Mouse (Mus musculus) forebrain, embryonic 12.5 days (tissue): ENCODE results near the gene Eif2a. TPM values are rescaled to one million over a fixed set of nuclear protein-coding genes. Genes with fewer than 3 reads are reported as not detected.

ENCODE experiments used
- ATAC-seq: fragments of 200-750 bp; cut with Nextera tagmentation; 2 replicates; pipeline ENCODE4 v1.8.0; 2017; ENCODE audit warnings: moderate TSS enrichment; ENCODE audit not compliant: low FRiP score
- H3K27ac ChIP-seq: fragments of 300-500 bp; sonication (generic); 2 replicates; pipeline ENCODE4 v1.5.1; 2016; ENCODE audit warnings: mild to moderate bottlenecking
- H3K27me3 ChIP-seq: fragments of 300-500 bp; sonication (generic); 2 replicates; pipeline ENCODE4 v1.6.1; 2016; ENCODE audit warnings: mild to moderate bottlenecking
- H3K36me3 ChIP-seq: fragments of 300-500 bp; sonication (generic); replicated peaks from 2 replicates; pipeline ENCODE4 v1.6.1; 2016; ENCODE audit warnings: mild to moderate bottlenecking
- H3K4me1 ChIP-seq: fragments of 300-500 bp; sonication (generic); 2 replicates; pipeline ENCODE4 v1.6.1; 2016
- H3K4me2 ChIP-seq: fragments of 300-500 bp; sonication (generic); 2 replicates; pipeline ENCODE4 v1.6.1; 2016; ENCODE audit warnings: mild to moderate bottlenecking, moderate library complexity
- H3K4me3 ChIP-seq: fragments of 300-500 bp; sonication (generic); replicated peaks from 2 replicates; pipeline ENCODE4 v1.5.1; 2016; ENCODE audit warnings: mild to moderate bottlenecking
- H3K9ac ChIP-seq: fragments of 300-500 bp; sonication (generic); 2 replicates; pipeline ENCODE4 v1.6.1; 2016; ENCODE audit warnings: mild to moderate bottlenecking
- H3K9me3 ChIP-seq: fragments of 300-500 bp; sonication (generic); 2 replicates; pipeline ENCODE4 v1.6.1; 2016
- WGBS: fragments of 180-500 bp; shearing (Covaris S2); methylation state at CpG from one replicate; pipeline ENCODE4 v1.1.7; 2016; 5-methylcytosine and 5-hydroxymethylcytosine counted together
- polyA plus RNA-seq: library from polyadenylated mRNA; unstranded; fragments of >200 nt; fragmentation: Nextera tagmentation; extraction: Ambion mirVana; gene quantifications from 2 replicates; pipeline ENCODE4 v1.2.1, GENCODE M21; 2016

Gene Eif2a
- 49.7 and 50.6 TPM in 2 replicates for polyA plus RNA-seq

DNA sequence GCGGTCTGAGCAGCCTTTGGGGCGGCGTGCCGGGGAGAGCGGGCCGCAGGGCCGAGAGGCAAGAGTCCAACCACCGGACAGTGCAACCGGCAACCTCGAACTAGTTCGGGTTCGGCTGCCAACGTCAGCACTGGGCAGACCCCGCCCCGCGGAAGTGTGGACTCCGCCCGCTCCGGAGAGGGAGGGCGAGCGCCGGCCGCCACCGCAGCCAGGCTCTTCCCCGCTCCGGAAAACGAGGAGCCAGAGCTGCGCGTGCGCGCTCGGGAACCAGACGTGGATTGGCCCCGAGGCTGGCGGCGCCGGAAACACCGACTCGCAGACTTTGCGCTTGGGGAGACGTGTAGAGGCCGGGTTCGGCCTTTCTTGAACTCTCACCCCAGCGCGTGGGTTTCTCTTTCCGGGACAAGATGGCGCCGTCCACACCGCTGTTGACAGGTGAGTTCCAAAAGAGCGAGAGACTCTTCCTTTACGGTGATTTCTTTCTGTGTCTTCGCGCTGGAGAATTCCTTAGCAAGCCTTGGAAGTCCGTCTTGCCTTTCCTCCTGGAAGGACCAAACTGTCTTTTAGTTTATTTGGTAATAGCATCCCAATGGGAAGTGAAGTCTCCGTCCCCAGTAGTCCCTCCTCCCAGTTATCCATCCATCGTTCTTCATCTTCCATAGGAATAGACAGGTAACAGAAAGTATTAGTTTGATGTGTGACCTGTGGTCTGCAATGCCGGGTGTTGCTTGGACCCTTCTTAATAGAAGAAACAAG lies at the start of gene Eif2a, which contains the start of gene Serp1:
TSS of gene Eif2a (plus strand) at position 170 of the 756 bp plus-strand sequence.
TSS of gene Serp1 (minus strand) at position 241 of the 756 bp plus-strand sequence.
- Histone ChIP-seq H3K9ac (peak within 1 kb of the TSS; percentile 95), H3K4me2 (peak within 1 kb of the TSS; percentile 71), H3K4me3 (peak within 1 kb of the TSS; percentile 91), H3K27me3 (no peaks in the 10 kb centered on the region), H3K36me3 (peaks cover 18% of the 10 kb centered on the region), H3K4me1 (peaks cover 18% of the 10 kb centered on the region), H3K9me3 (no peaks in the 10 kb centered on the region), H3K27ac (peak within 1 kb of the TSS; percentile 93)
- peak; percentile 99 for ATAC-seq
- WGBS = under 1% methylated on average over 56 of the region's 57 CpGs

DNA sequence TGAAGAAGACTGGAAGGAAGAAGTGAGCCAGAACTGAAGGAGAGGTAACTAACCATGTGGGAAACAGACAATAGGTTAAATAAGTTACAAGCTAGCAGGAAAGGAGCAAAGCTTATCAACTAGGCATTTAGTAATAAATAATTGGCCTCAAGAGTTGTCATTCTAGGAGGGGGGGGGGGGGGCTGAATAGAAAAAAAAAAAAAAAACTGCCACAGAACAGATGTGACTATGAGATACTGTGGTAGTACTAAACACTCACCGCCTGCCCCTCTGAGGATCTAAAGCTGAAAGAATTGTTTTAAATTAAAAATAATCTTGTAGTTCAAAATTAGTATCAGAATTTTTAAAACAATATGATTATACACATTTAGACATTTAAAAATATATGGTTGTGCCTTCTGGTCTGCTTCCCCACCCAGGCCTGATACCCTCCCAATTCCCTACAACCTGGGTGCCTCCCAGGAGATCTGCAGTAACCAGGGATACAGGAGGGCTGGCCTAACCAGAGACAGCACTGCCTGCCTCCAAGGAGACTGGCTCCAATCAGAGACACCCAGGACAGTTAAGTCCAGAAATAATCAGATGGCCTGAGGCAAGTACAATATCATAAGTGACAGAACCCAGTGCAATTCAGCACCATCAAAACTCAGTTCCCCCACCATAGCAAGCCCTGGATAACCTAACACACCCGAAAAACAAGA lies 46.7 kb upstream of the Eif2a start:
- H3K36me3 ChIP-seq = no peaks in the 10 kb centered on the region
- no peaks in the 10 kb centered on the region for H3K27me3 ChIP-seq
- no peak overlapping the region for H3K27ac ChIP-seq
- no peak overlapping the region for H3K4me2 ChIP-seq
- H3K9me3 ChIP-seq = no peaks in the 10 kb centered on the region
- WGBS = 80% methylated on average over 2 of the region's 2 CpGs
- no peaks in the 10 kb centered on the region for H3K4me1 ChIP-seq
- H3K9ac ChIP-seq = no peak overlapping the region
- no peak overlapping the region for H3K4me3 ChIP-seq
- ATAC-seq = no peak

DNA sequence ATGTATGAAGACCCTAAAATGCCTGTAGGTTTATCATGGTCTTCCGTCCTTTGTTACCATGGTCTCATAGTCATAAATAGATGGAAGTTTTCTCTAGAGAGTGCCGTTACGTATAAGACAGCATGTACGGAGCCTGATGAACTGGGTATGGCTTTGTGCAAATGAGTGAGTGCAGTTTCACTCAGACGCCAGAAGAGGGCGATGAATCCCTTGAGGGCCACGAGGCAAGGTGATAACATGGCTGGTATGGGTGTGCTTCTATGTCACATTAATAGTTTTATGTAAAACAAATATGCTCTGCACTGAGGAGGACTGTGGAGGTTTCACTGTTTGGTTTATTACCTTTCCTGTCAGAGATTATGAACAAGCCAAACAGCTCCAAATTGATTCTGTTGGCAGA lies 39.7 kb upstream of the Eif2a start:
- ATAC-seq = no peak
- H3K4me3 ChIP-seq = no peak overlapping the region
- no peaks in the 10 kb centered on the region for H3K27me3 ChIP-seq
- H3K9me3 ChIP-seq = no peaks in the 10 kb centered on the region
- no peak overlapping the region for H3K9ac ChIP-seq
- WGBS = 66% methylated on average over 7 of the region's 7 CpGs
- no peak overlapping the region for H3K4me2 ChIP-seq
- H3K36me3 ChIP-seq = no peaks in the 10 kb centered on the region
- H3K27ac ChIP-seq = no peak overlapping the region
- H3K4me1 ChIP-seq = no peaks in the 10 kb centered on the region

DNA sequence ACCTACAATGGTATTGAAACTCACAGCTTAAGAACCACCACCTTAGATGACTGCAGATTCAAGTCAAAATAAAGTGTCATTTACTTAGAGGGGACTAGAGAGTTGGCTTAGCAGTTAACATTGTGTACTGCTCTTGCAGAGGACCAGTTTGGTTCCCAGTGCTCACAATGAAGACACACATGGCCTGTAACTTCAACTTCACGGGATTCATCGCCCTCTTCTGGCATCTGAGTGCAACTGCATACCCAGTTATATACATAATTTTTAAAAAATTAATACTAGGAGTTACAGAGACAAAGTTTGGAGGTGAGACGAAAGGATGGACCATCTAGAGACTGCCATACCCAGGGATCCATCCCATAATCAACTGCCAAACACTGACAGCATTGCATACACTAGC lies 38.5 kb upstream of the Eif2a start:
- H3K27ac ChIP-seq = no peak overlapping the region
- H3K9me3 ChIP-seq = no peaks in the 10 kb centered on the region
- H3K36me3 ChIP-seq = no peaks in the 10 kb centered on the region
- 71% methylated on average over 3 of the region's 3 CpGs for WGBS
- ATAC-seq = no peak
- H3K4me3 ChIP-seq = no peak overlapping the region
- no peak overlapping the region for H3K4me2 ChIP-seq
- H3K27me3 ChIP-seq = no peaks in the 10 kb centered on the region
- no peaks in the 10 kb centered on the region for H3K4me1 ChIP-seq
- H3K9ac ChIP-seq = no peak overlapping the region

DNA sequence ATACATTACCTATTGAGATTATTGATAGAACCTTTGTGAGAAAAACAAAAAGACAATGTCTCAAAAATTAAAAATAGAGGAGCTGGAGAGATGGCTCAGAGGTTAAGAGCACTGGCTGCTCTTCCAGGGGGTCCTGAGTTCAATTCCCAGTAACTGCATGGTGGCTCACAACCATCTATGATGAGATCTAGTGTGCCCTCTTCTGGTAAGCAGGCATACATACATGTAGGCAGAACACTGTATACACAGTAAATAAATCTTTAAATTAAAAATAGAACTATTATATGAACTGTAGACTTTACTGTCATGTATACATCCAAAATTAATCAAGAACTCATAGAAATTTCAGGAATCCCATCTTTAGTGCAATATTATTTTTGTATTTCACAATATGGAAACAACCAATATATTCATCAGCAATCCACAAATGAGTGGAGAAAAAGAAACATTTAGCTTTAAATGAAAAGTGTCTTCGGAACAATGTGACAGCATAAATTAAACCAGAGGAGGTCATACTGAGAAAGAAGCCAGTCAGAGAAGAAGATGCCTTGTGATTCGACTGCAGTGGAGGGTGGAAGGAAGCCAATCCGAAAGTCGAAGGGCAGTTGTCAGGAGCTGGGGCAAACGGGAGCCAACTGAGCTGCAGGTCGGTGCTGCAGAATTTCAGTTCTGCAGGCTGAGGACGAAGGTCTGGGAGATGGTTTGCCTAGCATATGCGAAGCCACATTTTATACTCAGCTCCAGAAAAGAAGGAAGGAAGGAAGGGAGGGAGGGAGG lies 37.4 kb upstream of the Eif2a start:
- H3K4me3 ChIP-seq = no peak overlapping the region
- H3K27me3 ChIP-seq = no peaks in the 10 kb centered on the region
- ATAC-seq = no peak
- no peaks in the 10 kb centered on the region for H3K36me3 ChIP-seq
- H3K4me2 ChIP-seq = no peak overlapping the region
- H3K9ac ChIP-seq = no peak overlapping the region
- no peaks in the 10 kb centered on the region for H3K4me1 ChIP-seq
- H3K27ac ChIP-seq = no peak overlapping the region
- H3K9me3 ChIP-seq = no peaks in the 10 kb centered on the region
- WGBS = 92% methylated on average over 8 of the region's 8 CpGs

DNA sequence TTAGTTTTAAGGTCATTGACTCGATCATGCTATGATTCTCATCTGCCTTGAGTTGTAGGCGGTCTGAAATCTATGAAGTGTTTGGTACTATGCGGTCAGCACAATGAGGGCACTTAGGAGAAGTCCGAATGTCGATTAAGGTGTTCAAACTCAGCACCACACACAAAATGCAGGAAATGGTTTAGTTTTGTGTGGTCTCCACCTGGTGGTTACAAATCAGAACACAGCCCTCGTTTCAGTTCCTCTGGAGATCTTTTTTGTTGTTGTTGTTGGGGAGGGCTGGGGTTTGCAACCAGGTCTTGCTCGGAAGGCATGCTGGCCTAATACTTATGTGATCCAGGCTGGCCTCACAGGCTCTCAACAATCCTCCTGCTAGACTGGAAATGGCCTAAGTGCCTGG lies 34.8 kb upstream of the Eif2a start:
- ATAC-seq = no peak
- H3K4me2 ChIP-seq = no peak overlapping the region
- H3K9me3 ChIP-seq = no peaks in the 10 kb centered on the region
- H3K9ac ChIP-seq = no peak overlapping the region
- H3K36me3 ChIP-seq = no peaks in the 10 kb centered on the region
- no peak overlapping the region for H3K27ac ChIP-seq
- H3K4me3 ChIP-seq = no peak overlapping the region
- no peaks in the 10 kb centered on the region for H3K4me1 ChIP-seq
- no peaks in the 10 kb centered on the region for H3K27me3 ChIP-seq
- WGBS = 78% methylated on average over 7 of the region's 7 CpGs

DNA sequence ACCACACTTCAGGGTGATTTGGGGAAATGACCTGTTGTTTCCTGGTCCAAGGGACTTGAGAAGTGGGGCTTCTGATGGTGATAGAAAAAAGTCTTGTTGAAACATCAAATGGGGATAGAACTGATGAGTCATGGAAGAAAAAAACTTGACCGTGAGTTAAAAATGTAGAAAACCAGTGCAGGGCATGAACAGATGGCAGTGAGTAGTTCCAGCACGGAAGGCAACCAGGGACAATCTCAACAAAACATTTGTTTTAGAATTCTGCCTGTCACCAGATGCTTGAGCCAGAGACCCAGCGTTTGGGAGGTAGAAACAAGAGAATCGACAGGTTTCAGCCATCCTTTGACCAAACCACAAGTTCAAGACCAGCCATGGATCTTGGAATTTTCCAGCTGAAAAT lies 32.0 kb upstream of the Eif2a start:
- no peak for ATAC-seq
- WGBS = 88% methylated on average over 4 of the region's 4 CpGs
- no peaks in the 10 kb centered on the region for H3K9me3 ChIP-seq
- H3K36me3 ChIP-seq = no peaks in the 10 kb centered on the region
- H3K27ac ChIP-seq = no peak overlapping the region
- H3K4me3 ChIP-seq = no peak overlapping the region
- no peaks in the 10 kb centered on the region for H3K4me1 ChIP-seq
- H3K27me3 ChIP-seq = no peaks in the 10 kb centered on the region
- no peak overlapping the region for H3K4me2 ChIP-seq
- H3K9ac ChIP-seq = no peak overlapping the region

DNA sequence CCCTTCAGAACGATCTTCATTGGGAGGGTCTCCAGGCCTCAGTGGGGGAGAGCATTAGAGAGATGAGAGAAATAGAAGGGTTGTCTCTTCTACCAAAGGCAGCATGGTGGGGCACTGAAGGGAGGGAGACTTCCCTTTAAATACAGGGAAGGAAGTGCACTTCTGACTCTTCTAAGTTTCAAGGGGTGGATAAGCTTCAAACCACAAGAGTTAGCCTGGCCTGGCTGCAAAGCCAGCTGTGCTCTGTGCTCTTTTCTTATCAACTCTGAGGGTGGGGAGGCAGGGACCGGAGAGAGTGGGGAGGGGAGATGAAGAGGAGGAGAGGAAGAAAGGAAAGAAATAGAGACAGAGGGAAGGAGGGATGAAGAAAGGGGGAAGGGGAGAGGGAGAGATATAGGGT lies 23.7 kb upstream of the Eif2a start:
- H3K27ac ChIP-seq = no peak overlapping the region
- 67% methylated on average over 2 of the region's 2 CpGs for WGBS
- no peak for ATAC-seq

DNA sequence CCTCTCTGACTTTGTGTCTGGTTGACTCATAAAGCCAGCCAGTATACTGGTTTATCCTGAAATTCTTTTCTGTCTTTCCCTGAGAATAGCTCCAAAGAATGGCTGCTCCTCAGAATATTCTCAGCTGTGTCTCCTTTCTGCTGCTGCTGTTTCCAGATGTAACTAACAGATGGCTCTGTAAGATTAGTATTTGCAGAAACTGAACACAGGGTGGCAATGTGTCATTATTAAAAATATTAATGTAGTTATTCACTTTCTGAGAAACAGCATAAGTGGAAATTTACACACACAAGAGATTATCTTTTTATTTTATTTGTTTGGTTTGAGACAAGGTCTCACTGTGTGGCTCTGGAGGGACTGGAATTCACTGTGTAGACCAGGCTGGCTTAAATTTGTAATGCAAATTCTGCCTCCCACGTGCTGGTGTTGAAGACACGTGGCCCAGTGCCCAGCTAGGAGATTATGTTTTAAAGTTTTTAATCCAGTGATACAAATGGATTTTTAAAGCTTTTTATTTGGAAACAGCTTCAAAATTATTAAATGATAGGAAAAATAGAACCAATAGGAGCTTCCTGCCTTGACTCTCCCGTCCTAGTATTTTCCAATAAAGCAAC lies 21.8 kb upstream of the Eif2a start:
- 47% methylated on average over 3 of the region's 3 CpGs for WGBS
- H3K36me3 ChIP-seq = no peaks in the 10 kb centered on the region
- no peak for ATAC-seq
- H3K9ac ChIP-seq = no peak overlapping the region
- H3K4me2 ChIP-seq = no peak overlapping the region
- H3K9me3 ChIP-seq = no peaks in the 10 kb centered on the region
- no peaks in the 10 kb centered on the region for H3K27me3 ChIP-seq
- H3K27ac ChIP-seq = no peak overlapping the region
- no peaks in the 10 kb centered on the region for H3K4me1 ChIP-seq
- H3K4me3 ChIP-seq = no peak overlapping the region

More for the DNA sequence above, 23.7 kb upstream of the Eif2a start:
- Histone ChIP-seq H3K36me3 (no peaks in the 10 kb centered on the region), H3K27me3 (no peaks in the 10 kb centered on the region), H3K4me1 (no peaks in the 10 kb centered on the region), H3K9ac (no peak overlapping the region), H3K4me3 (no peak overlapping the region), H3K9me3 (no peaks in the 10 kb centered on the region), H3K4me2 (no peak overlapping the region)

DNA sequence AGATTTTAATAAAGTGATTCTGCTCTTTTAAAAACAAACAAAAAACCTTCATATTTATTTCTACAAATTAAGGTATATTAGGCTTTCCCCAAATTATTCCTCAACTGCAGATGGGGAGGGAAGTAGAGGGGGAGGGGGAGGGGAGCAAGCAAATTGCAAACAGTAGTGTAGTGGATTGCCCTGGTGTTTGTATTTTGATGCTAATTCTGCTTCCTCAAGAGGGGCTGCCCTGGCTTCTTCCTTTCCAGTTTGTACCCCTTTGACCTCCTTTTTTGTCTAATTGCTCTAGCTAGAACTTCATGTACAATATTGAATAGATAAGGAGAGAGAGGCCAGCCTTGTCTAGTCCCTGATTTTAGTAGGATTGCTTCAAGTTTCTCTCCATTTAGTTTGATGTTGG lies 20.9 kb upstream of the Eif2a start:
- no peak for ATAC-seq

DNA sequence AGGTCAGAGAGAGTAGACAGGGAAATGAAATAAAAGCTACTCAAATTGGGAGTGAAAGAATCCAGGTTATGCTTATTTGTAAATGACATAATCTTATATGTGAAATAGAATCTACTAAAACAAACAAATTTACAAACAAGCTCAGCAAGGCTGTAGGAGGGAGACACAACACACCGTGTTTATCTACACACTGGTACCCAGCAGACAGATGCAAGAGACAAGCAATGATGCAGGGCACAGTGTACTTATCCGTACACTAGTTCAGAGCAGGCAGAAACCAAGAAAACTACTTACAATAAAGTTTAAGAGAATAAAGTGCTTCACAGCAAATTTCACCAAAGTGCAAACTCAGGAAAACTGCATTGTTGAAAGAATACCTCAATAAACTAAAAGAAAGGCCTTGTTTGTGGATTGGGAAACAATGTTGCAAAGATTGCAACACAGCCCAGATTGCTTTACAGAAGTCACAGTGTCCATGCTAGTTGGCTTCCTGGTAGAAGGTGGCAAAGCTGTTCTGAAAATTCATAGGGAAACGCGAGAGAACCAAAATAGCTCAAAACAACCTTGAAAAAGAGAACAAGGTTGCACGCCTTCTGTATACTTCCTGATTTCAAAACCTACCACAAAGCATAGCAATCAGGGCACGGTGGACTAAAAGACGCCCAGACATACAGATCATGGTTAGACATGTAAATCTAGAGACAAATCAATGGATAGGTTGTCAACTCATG lies 17.4 kb upstream of the Eif2a start:
- no peak for ATAC-seq
- 94% methylated on average over 7 of the region's 7 CpGs for WGBS

More for the DNA sequence above, 20.9 kb upstream of the Eif2a start:
- Histone ChIP-seq H3K36me3 (no peaks in the 10 kb centered on the region), H3K4me3 (no peak overlapping the region), H3K4me1 (no peaks in the 10 kb centered on the region), H3K27ac (no peak overlapping the region), H3K4me2 (no peak overlapping the region), H3K9me3 (no peaks in the 10 kb centered on the region), H3K27me3 (no peaks in the 10 kb centered on the region), H3K9ac (no peak overlapping the region)

More for the DNA sequence above, 17.4 kb upstream of the Eif2a start:
- Histone ChIP-seq H3K4me2 (no peak overlapping the region), H3K9me3 (no peaks in the 10 kb centered on the region), H3K4me1 (no peaks in the 10 kb centered on the region), H3K4me3 (no peak overlapping the region), H3K27ac (no peak overlapping the region), H3K36me3 (no peaks in the 10 kb centered on the region), H3K9ac (no peak overlapping the region), H3K27me3 (no peaks in the 10 kb centered on the region)
